Mouse (Mus musculus) limb, embryonic 10.5 days (tissue): ENCODE data around the gene Adcy1. TPM values are rescaled to one million over a fixed set of nuclear protein-coding genes. Genes with fewer than 3 reads are reported as not detected.

Experiments
- DNase-seq: peaks from one replicate; pipeline ENCODE4 v3.0.0-alpha.2; 2017; ENCODE audit warnings: low spot score
- H3K27ac ChIP-seq: fragments of 300-500 bp; sonication (generic); 2 replicates; pipeline ENCODE4 v1.5.1; 2016; ENCODE audit warnings: mild to moderate bottlenecking
- H3K27me3 ChIP-seq: fragments of 300-500 bp; sonication (generic); 2 replicates; pipeline ENCODE4 v1.6.1; 2016; ENCODE audit warnings: low read depth, mild to moderate bottlenecking; ENCODE audit not compliant: poor library complexity, severe bottlenecking
- H3K36me3 ChIP-seq: fragments of 300-500 bp; sonication (generic); 2 replicates; pipeline ENCODE4 v1.6.1; 2016; ENCODE audit warnings: mild to moderate bottlenecking, moderate library complexity
- H3K4me1 ChIP-seq: fragments of 300-500 bp; sonication (generic); 2 replicates; pipeline ENCODE4 v1.6.1; 2016
- H3K4me3 ChIP-seq: fragments of 300-500 bp; sonication (generic); 2 replicates; pipeline ENCODE4 v1.5.1; 2016; ENCODE audit warnings: mild to moderate bottlenecking, moderate library complexity
- H3K9me3 ChIP-seq: fragments of 300-500 bp; sonication (generic); replicated peaks from 2 replicates; pipeline ENCODE4 v1.6.1; 2016; ENCODE audit warnings: mild to moderate bottlenecking
- WGBS: fragments of 180-500 bp; shearing (Covaris S2); methylation state at CpG from one replicate; pipeline ENCODE4 v1.1.7; 2016; 5-methylcytosine and 5-hydroxymethylcytosine counted together
- polyA plus RNA-seq: library from polyadenylated mRNA; unstranded; fragments of >200 nt; fragmentation: Nextera tagmentation; extraction: Ambion mirVana; gene quantifications from 2 replicates; pipeline ENCODE4 v1.2.1, GENCODE M21; 2016

Gene Adcy1
- polyA plus RNA-seq, 1 experiment from 2014 or later = 0.61 TPM

DNA sequence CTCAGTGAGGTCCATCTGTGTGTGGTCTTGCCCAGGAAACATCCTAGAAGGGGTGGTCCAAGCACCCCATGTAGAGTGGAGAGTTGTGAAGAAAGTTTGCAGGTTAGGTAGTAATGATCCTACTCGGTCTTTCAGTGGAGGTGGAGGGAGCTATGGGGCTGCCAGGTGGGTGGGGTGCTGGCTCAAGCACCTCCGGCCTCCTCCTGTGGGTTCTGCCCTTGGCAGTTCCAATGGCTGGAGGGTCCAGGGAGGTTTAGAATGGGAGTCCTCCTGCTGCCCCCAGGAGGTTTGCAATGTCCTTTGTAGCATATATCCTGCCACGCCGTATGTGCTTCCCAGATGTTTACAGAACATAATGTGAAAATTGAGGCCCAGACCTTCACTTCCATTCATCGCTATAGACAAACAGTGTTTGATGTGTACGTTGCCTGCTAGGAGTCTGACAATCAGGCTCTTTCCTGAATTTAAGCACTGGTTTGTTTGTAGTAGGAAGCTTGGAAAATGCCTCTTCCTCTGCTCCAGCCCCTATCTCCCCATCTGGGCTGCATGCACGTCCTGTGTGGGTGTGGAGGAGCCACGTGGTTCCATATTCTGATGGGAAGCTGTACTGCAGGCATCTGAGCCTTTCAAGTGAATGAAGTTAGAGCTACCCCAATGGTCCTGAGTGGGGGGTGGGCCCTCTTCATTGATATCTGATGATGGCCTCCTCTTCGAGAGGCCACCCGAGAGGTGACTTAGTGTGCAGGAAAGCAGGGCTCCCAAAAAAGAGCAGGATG lies 135.4 kb downstream of the Adcy1 start:
- H3K9me3 ChIP-seq = no peaks in the 10 kb centered on the region
- no peaks in the 10 kb centered on the region for H3K36me3 ChIP-seq
- H3K27ac ChIP-seq = no peak overlapping the region
- H3K4me1 ChIP-seq = 0 out of 2 replicates have a peak, but pooled peaks cover 8% of the 10 kb centered on the region
- WGBS = 84% methylated on average over 10 of the region's 10 CpGs
- H3K27me3 ChIP-seq = no peaks in the 10 kb centered on the region
- DNase-seq = no peak
- no peak overlapping the region for H3K4me3 ChIP-seq

DNA sequence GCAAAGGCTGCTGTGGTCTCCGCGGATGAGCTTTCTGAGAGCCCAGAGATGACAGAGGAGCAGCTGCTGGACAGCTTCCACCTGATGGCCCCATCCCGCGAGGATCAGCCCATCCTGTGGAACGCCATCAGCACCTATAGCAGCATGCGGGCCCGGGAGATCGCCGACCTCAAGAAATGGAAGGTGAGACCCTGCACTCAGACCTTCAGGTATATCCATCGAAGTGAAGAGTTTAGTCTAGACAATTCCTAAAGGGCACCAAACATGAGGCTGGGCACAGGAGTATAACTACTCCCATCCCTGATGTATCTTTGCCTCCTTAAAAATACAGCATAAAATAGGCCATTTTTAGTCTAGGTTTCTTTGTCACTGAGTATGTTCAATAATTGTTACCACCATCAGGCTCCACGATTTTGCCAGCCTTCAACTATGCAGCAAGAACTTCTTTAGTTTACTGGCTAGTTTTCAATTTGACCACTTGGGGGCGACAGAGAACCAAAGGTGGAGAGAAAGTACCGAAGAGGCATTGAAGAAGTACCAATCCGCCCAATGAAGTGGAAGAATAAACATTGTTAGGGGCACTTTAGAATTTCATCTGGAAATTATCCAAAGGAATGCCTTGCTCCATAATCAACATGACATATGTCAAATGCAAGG lies 136.6 kb downstream of the Adcy1 start:
- H3K27ac ChIP-seq = no peak overlapping the region
- no peaks in the 10 kb centered on the region for H3K27me3 ChIP-seq
- no peak overlapping the region for H3K4me3 ChIP-seq
- WGBS = 55% methylated on average over 14 of the region's 14 CpGs
- H3K9me3 ChIP-seq = no peaks in the 10 kb centered on the region
- no peak for DNase-seq
- H3K36me3 ChIP-seq = no peaks in the 10 kb centered on the region
- 0 out of 2 replicates have a peak, but pooled peaks cover 8% of the 10 kb centered on the region for H3K4me1 ChIP-seq

DNA sequence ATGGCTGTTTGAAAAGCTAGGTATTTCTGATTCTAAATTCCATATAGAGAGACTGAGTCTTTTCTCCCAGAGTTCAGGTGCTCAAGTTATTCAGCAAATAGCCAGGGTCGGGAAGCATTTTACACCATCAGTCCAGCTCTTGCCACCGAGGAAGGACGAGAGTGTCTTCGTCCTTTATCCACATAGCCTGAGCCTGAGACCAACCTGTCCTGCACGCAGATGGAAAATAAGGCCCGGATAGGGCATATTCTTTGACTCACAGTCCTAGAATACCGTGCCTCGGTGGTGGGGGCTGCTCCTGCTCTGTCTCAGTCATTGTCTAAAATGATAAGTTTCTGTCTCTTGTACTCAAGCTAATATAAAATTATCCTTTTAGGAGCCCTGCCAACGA lies 137.1 kb downstream of the Adcy1 start:
- Histone ChIP-seq H3K4me3 (no peak overlapping the region), H3K27ac (no peak overlapping the region), H3K9me3 (no peaks in the 10 kb centered on the region), H3K27me3 (no peaks in the 10 kb centered on the region), H3K36me3 (no peaks in the 10 kb centered on the region), H3K4me1 (0 out of 2 replicates have a peak, but pooled peaks cover 8% of the 10 kb centered on the region)
- DNase-seq = no peak
- WGBS = 84% methylated on average over 9 of the region's 9 CpGs

DNA sequence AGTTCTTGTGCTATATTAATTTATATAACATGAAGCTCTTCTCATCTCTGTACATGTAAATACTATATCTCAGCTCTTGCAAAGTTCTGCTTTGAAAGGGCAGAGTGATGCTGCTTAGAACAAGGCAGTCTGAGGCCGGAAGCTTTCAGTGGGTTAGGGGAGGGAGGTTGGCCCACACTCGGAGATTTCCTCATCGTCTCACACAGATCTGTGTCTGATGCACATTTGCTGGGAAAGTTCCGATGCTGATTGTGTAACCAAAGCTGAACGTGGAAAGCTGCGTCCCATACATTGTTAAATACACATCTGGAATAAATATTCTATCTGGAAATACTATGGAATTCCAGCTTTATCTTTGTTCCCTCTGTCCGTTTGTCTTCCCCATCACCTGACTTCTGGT lies 138.9 kb downstream of the Adcy1 start:
- no peaks in the 10 kb centered on the region for H3K27me3 ChIP-seq
- H3K36me3 ChIP-seq = 0 out of 2 replicates have a peak, but pooled peaks cover 3% of the 10 kb centered on the region
- 0 out of 2 replicates have a peak, but pooled peaks cover 6% of the 10 kb centered on the region for H3K4me1 ChIP-seq
- no peaks in the 10 kb centered on the region for H3K9me3 ChIP-seq
- 81% methylated on average over 7 of the region's 7 CpGs for WGBS
- no peak overlapping the region for H3K27ac ChIP-seq
- H3K4me3 ChIP-seq = no peak overlapping the region
- no peak for DNase-seq

DNA sequence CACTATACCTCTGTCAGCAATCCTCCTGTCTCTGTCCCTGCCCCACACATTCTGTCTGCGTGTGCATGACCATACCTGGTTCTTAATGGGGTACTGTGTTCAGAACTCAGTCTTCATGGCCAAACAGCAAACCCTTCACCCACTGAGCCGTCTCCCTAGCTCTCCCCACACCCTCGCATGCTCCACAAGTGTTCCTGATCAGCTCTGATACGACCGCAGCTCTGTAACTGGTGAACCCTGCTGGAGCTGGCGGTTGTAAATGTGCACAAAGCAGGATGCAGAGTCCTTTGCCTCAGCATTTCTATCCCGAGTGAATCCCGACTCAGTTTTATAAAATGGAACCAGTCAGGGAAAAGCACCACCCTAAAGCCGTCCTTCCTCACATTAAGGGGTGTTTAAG lies 140.6 kb downstream of the Adcy1 start:
- Histone ChIP-seq H3K9me3 (no peaks in the 10 kb centered on the region), H3K36me3 (peaks cover 9% of the 10 kb centered on the region; the same call in 1 of the 2 replicates), H3K27me3 (no peaks in the 10 kb centered on the region), H3K4me3 (no peak overlapping the region), H3K4me1 (no peaks in the 10 kb centered on the region), H3K27ac (no peak overlapping the region)
- no peak for DNase-seq
- WGBS = 85% methylated on average over 9 of the region's 9 CpGs

DNA sequence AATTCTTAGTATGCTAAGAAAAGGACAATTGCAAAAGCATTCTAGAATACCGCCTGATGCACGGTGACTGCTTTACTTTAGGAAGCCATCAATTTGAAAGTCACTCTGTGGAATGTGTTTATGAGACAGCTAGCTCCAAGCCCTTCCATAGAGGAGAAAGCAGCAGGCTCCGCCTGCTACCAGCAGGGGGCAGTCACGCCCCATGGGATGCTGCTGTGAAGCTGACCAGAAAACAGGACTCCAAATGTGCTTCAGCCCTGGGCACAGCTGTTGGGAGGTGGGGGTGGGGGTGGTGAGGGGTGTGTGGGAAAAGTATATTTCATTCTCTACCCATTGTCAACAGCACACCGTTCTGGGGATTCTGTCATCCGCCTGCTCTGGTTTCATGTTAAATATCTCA lies 147.1 kb downstream of the Adcy1 start:
- H3K4me1 ChIP-seq = peaks cover 35% of the 10 kb centered on the region
- 20% methylated on average over 6 of the region's 6 CpGs for WGBS
- H3K4me3 ChIP-seq = no peak overlapping the region
- H3K9me3 ChIP-seq = no peaks in the 10 kb centered on the region
- no peak overlapping the region for H3K27ac ChIP-seq
- peaks cover 45% of the 10 kb centered on the region for H3K27me3 ChIP-seq
- peaks cover 15% of the 10 kb centered on the region; the same call in 1 of the 2 replicates for H3K36me3 ChIP-seq
- peak; percentile 90 for DNase-seq

DNA sequence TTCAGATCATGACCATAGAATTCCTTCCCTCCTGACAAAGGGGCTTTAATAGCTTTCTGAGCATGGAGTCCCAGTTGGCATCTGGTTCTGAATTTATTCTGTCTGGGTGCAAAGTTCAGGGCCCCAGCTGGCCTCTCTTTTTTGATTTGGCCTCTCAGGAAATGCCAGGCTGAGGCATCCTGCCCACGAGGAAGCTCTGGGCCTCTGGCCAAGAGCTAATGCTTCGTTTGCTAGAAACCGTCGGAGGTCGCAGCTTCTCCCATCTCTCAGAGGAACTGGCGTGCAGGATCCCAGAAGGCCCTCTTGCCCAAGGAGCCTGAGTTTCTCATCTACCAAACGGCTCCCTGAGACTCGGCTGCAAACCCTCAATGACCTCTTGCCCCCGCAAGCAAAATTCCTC lies 147.9 kb downstream of the Adcy1 start:
- no peaks in the 10 kb centered on the region for H3K9me3 ChIP-seq
- no peak overlapping the region for H3K27ac ChIP-seq
- 33% methylated on average over 9 of the region's 9 CpGs for WGBS
- DNase-seq = peak; percentile 44
- peaks cover 37% of the 10 kb centered on the region for H3K4me1 ChIP-seq
- 0 out of 2 replicates have a peak overlapping the region, but pooled peaks have one; percentile 6 for H3K4me3 ChIP-seq
- peaks cover 47% of the 10 kb centered on the region for H3K27me3 ChIP-seq
- peaks cover 15% of the 10 kb centered on the region; the same call in 1 of the 2 replicates for H3K36me3 ChIP-seq

DNA sequence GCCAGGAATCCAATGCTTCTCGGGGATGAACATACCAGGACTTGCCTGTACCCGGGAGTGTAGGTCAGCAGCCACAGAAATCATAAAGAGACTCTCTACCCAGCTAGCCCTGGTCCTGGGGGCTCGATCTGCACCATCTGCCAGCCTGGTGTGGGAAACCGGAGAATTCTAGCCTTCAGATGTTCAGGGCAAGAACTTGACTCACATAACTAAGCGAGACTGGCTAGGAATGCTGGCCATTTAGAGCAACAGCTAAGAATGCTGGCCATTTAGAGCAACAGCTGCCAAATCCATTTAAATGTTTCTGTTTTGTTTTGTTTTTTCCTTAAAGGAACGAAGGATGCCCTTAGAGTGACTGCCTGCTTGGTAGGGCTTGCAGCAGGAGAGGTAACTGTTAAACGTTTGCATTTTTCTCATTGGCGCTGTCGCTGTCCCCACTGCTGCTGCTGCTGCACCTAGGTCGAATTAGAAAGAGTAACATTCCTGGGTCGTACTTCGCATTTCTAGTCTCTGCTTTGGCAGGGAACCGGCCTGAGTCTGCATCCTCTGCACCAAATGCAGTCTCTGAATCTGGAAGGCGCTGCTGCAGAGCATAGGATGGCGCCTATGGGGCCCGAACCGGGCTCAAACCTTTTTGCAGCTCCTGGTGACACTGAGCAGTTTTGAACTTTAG lies 149.0 kb downstream of the Adcy1 start:
- DNase-seq = peak; percentile 46
- H3K27ac ChIP-seq = peak overlapping the region; percentile 81; the same call in 1 of the 2 replicates
- no peaks in the 10 kb centered on the region for H3K9me3 ChIP-seq
- peaks cover 47% of the 10 kb centered on the region for H3K27me3 ChIP-seq
- H3K36me3 ChIP-seq = peaks cover 12% of the 10 kb centered on the region; the same call in 1 of the 2 replicates
- H3K4me3 ChIP-seq = peak overlapping the region; percentile 72
- WGBS = 22% methylated on average over 17 of the region's 17 CpGs
- peaks cover 43% of the 10 kb centered on the region for H3K4me1 ChIP-seq

DNA sequence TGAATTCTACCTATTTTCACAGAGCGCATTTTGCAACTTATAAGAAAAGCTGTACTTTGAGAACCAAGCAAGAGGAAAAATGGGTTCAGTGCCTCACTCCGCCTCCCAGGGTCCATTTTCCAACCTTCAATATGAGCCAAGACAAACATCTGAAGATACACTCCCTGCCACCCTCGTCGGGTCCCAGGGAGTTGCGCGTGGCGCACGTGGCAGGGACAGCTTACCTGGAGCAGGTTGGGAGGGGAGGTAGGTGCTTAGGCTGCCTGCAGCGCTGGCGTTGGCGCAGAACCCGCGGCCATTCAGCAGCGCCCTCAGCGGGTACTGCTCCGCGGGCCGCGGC lies 149.8 kb downstream of the Adcy1 start:
- Histone ChIP-seq H3K27ac (peak overlapping the region; percentile 81), H3K9me3 (no peaks in the 10 kb centered on the region), H3K4me3 (peak overlapping the region; percentile 72), H3K4me1 (peaks cover 43% of the 10 kb centered on the region), H3K27me3 (peaks cover 47% of the 10 kb centered on the region), H3K36me3 (peaks cover 10% of the 10 kb centered on the region; the same call in 1 of the 2 replicates)
- DNase-seq = no peak
- WGBS = 2% methylated on average over 19 of the region's 19 CpGs

DNA sequence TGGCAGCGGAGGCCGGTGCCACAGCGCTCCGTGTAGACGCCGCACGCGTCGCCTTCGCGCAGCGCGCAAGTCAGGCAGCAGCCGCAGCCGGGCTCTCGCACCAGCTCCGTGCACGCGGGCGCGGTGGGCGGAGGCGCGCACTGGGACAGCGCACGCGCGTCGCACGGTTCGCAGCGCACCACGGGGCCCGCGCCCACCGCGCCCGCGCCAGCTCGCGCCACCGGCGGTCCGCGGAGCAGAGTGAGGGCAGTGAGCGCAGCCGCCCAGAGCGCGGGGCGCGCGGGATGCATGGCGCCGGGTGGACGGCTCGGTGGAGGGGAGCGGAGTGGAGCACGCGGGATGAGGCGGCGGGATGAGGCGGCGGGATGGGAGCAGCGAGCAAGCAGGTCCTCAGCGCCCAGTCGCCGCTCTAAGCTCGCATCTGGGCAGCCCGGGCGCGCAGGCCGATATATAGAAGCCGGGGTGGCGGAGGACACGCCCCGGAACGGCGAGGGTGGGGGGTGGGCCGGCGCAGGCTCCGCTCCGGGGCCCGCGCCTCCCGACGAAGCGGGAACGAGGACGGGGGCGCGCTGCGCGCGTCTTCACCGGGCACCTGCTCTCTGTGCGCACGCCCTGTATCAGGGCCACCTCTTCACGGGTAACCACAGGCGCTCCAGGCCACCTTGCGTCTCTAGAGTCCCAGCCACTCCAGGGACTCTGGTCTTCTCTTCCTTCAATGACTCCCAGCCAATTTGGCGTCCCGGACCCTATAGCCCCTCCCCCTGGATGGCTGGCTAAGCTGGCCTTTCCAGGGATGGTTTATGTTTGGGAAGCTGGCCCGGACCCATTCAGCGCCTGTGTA lies 150.4 kb downstream of the Adcy1 start, which contains the start of gene Igfbp3:
TSS of gene Igfbp3 (minus strand) at position 423 of the 841 bp plus-strand sequence.
- peak within 1 kb of the TSS; percentile 81 for H3K27ac ChIP-seq
- no peaks in the 10 kb centered on the region for H3K9me3 ChIP-seq
- H3K36me3 ChIP-seq = peaks cover 7% of the 10 kb centered on the region; the same call in 1 of the 2 replicates
- peaks cover 43% of the 10 kb centered on the region for H3K4me1 ChIP-seq
- H3K4me3 ChIP-seq = peak within 1 kb of the TSS; percentile 72
- DNase-seq = peak; percentile 72
- H3K27me3 ChIP-seq = peaks cover 47% of the 10 kb centered on the region
- under 1% methylated on average over 101 of the region's 104 CpGs for WGBS

DNA sequence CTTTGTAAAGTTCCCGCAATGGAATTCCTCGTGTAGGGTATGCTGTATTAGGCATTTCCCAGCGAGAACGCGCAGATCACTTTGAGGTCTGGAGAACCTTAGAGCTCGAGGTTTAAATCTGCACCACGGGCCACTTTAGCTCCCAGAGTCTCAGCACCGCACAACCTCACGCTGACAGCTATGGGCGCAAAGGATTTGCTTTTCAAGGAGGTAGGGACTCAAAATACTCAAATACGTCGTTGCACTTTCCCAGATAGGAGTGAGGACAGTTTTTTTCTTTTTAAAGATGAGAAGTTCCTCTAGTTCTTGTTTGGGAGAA lies 151.0 kb downstream of the Adcy1 start:
- H3K27me3 ChIP-seq = peaks cover 47% of the 10 kb centered on the region

DNA sequence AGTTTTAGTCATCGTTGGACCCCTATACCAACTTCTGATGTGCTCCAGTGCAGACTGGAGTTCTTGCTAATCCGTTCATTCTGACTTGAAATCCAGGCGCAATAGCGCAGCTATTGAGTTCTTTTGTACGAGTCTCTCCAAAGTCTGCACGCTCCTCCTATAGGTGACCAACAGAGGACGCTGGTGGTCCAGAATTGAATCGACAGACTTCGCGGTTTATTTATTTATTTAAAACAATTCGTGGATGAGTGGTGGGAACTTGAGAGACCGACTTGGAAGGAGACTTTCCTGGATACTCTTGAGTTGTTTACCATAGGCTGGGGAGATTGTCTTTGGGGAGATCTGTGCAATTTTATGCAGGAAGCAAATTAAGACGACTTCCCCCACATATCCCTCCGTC lies 151.5 kb downstream of the Adcy1 start:
- 8% methylated on average over 14 of the region's 14 CpGs for WGBS
- no peaks in the 10 kb centered on the region for H3K9me3 ChIP-seq
- H3K4me1 ChIP-seq = peaks cover 43% of the 10 kb centered on the region
- H3K36me3 ChIP-seq = no peaks in the 10 kb centered on the region
- DNase-seq = peak; percentile 64
- no peak overlapping the region for H3K27ac ChIP-seq
- H3K4me3 ChIP-seq = peak overlapping the region; percentile 72; the same call in 1 of the 2 replicates
- peaks cover 47% of the 10 kb centered on the region for H3K27me3 ChIP-seq

More for the DNA sequence above, 151.0 kb downstream of the Adcy1 start:
- Histone ChIP-seq H3K27ac (no peak overlapping the region), H3K9me3 (no peaks in the 10 kb centered on the region), H3K4me3 (peak overlapping the region; percentile 72), H3K4me1 (peaks cover 43% of the 10 kb centered on the region), H3K36me3 (0 out of 2 replicates have a peak, but pooled peaks cover 1% of the 10 kb centered on the region)
- no peak for DNase-seq
- 1% methylated on average over 12 of the region's 12 CpGs for WGBS
